Mouse (Mus musculus) forebrain, embryonic 15.5 days (tissue): ENCODE data around the gene Tspan6. TPM values are rescaled to one million over a fixed set of nuclear protein-coding genes. Genes with fewer than 3 reads are reported as not detected.

Experiments used
- ATAC-seq: fragments of 200-750 bp; cut with Nextera tagmentation; replicated peaks from 2 replicates; pipeline ENCODE4 v1.8.0; 2017; ENCODE audit warnings: mild to moderate bottlenecking, moderate TSS enrichment, moderate library complexity
- H3K27ac ChIP-seq: fragments of 300-500 bp; sonication (generic); replicated peaks from 2 replicates; pipeline ENCODE4 v1.5.1; 2015; ENCODE audit warnings: mild to moderate bottlenecking, inconsistent platforms
- H3K27me3 ChIP-seq: fragments of 300-500 bp; sonication (generic); 2 replicates; pipeline ENCODE4 v1.6.1; 2015; ENCODE audit warnings: inconsistent platforms
- H3K36me3 ChIP-seq: fragments of 300-500 bp; sonication (generic); 2 replicates; pipeline ENCODE4 v1.6.1; 2015; ENCODE audit warnings: mild to moderate bottlenecking, inconsistent platforms
- H3K4me1 ChIP-seq: fragments of 300-500 bp; sonication (generic); 2 replicates; pipeline ENCODE4 v1.6.1; 2015; ENCODE audit warnings: inconsistent platforms
- H3K4me2 ChIP-seq: fragments of 300-500 bp; sonication (generic); replicated peaks from 2 replicates; pipeline ENCODE4 v1.6.1; 2015; ENCODE audit warnings: mild to moderate bottlenecking, inconsistent platforms
- H3K4me3 ChIP-seq: fragments of 300-500 bp; sonication (generic); 2 replicates; pipeline ENCODE4 v1.5.1; 2015; ENCODE audit warnings: mild to moderate bottlenecking, inconsistent platforms
- H3K9ac ChIP-seq: fragments of 300-500 bp; sonication (generic); replicated peaks from 2 replicates; pipeline ENCODE4 v1.6.1; 2015; ENCODE audit warnings: mild to moderate bottlenecking, inconsistent platforms
- H3K9me3 ChIP-seq: fragments of 300-500 bp; sonication (generic); 2 replicates; pipeline ENCODE4 v1.6.1; 2016; ENCODE audit warnings: inconsistent platforms
- WGBS: fragments of 180-500 bp; shearing (Covaris S2); methylation state at CpG from one replicate; pipeline ENCODE4 v1.1.7; 2015; ENCODE audit warnings: mixed read lengths; 5-methylcytosine and 5-hydroxymethylcytosine counted together
- polyA plus RNA-seq: library from polyadenylated mRNA; unstranded; fragments of >200 nt; fragmentation: Nextera tagmentation; extraction: Ambion mirVana; gene quantifications from 2 replicates; pipeline ENCODE4 v1.2.1, GENCODE M21; 2015

Tspan6 gene
- polyA plus RNA-seq, 1 experiment from 2014 or later: 232 TPM

GRCm38 (mm10) chrX:133887308-133887707 is 10.9 kb downstream of the Tspan6 start:
- H3K4me1 ChIP-seq: no peaks in the 10 kb centered on the region
- 93% methylated on average over 3 of the region's 3 CpGs for WGBS
- no peak for ATAC-seq

GRCm38 (mm10) chrX:133869743-133870142 is 28.5 kb downstream of the Tspan6 start:
- no peak overlapping the region for H3K4me3 ChIP-seq

More at GRCm38 (mm10) chrX:133887308-133887707, 10.9 kb downstream of the Tspan6 start:
- H3K9ac ChIP-seq: no peak overlapping the region
- H3K27ac ChIP-seq: no peak overlapping the region
- H3K36me3 ChIP-seq: no peaks in the 10 kb centered on the region
- no peak overlapping the region for H3K4me2 ChIP-seq
- H3K4me3 ChIP-seq: no peak overlapping the region
- H3K9me3 ChIP-seq: no peaks in the 10 kb centered on the region
- H3K27me3 ChIP-seq: no peaks in the 10 kb centered on the region

GRCm38 (mm10) chrX:133853637-133854036 is 44.6 kb downstream of the Tspan6 start:
- Histone ChIP-seq H3K36me3 (no peaks in the 10 kb centered on the region), H3K4me3 (no peak overlapping the region), H3K4me2 (no peak overlapping the region), H3K9me3 (no peaks in the 10 kb centered on the region), H3K4me1 (no peaks in the 10 kb centered on the region), H3K27ac (no peak overlapping the region), H3K27me3 (no peaks in the 10 kb centered on the region), H3K9ac (no peak overlapping the region)
- WGBS: 86% methylated on average over 4 of the region's 4 CpGs
- ATAC-seq: no peak

More at GRCm38 (mm10) chrX:133869743-133870142, 28.5 kb downstream of the Tspan6 start:
- 93% methylated on average over 6 of the region's 6 CpGs for WGBS
- H3K9me3 ChIP-seq: no peaks in the 10 kb centered on the region
- no peak overlapping the region for H3K9ac ChIP-seq
- H3K4me2 ChIP-seq: no peak overlapping the region
- no peaks in the 10 kb centered on the region for H3K4me1 ChIP-seq
- no peak for ATAC-seq
- H3K36me3 ChIP-seq: no peaks in the 10 kb centered on the region
- H3K27me3 ChIP-seq: no peaks in the 10 kb centered on the region
- H3K27ac ChIP-seq: no peak overlapping the region

- Histone ChIP-seq H3K9me3 (no peaks in the 10 kb centered on the region), H3K4me1 (no peaks in the 10 kb centered on the region), H3K9ac (no peak within 1 kb of the TSS), H3K4me2 (no peak within 1 kb of the TSS), H3K4me3 (no peak within 1 kb of the TSS), H3K27ac (no peak within 1 kb of the TSS), H3K27me3 (no peaks in the 10 kb centered on the region), H3K36me3 (no peaks in the 10 kb centered on the region)
- ATAC-seq: no peak
- WGBS: 88% methylated on average over 5 of the region's 5 CpGs
Measured at GRCm38 (mm10) chrX:133850680-133851079, 47.5 kb downstream of the Tspan6 start, which contains the start of gene Tnmd. TSS of gene Tnmd (plus strand) at chrX:133850980.

Other genes starting within 250 kb of the Tspan6 start
- 14.3 and 14.9 TPM in 2 replicates for gene Pcdh19, start 209.4 kb downstream of the Tspan6 start, polyA plus RNA-seq
- gene Tnmd, start 47.4 kb downstream of the Tspan6 start, polyA plus RNA-seq: 0.24 TPM in 1 of 2 replicates, not detected in the other
- gene Srpx2, start 10.0 kb upstream of the Tspan6 start, polyA plus RNA-seq: 0.56 and 1.1 TPM in 2 replicates
- gene Sytl4, start 83.4 kb upstream of the Tspan6 start, polyA plus RNA-seq: 0.36 and 0.82 TPM in 2 replicates
- gene Cstf2, start 160.8 kb upstream of the Tspan6 start, polyA plus RNA-seq: 56.8 and 62.1 TPM in 2 replicates